Mouse (Mus musculus) thymus, postnatal 14 days (tissue): ENCODE results near the gene Rasgrp3.

Experiments
- DNase-seq: peaks from one replicate; pipeline ENCODE4 v3.0.0; 2021

The Rasgrp3 gene

GRCm38 (mm10) chr17:75544262-75544661 lies 108.6 kb downstream of the Rasgrp3 start:
- DNase-seq, result no peak

DNA sequence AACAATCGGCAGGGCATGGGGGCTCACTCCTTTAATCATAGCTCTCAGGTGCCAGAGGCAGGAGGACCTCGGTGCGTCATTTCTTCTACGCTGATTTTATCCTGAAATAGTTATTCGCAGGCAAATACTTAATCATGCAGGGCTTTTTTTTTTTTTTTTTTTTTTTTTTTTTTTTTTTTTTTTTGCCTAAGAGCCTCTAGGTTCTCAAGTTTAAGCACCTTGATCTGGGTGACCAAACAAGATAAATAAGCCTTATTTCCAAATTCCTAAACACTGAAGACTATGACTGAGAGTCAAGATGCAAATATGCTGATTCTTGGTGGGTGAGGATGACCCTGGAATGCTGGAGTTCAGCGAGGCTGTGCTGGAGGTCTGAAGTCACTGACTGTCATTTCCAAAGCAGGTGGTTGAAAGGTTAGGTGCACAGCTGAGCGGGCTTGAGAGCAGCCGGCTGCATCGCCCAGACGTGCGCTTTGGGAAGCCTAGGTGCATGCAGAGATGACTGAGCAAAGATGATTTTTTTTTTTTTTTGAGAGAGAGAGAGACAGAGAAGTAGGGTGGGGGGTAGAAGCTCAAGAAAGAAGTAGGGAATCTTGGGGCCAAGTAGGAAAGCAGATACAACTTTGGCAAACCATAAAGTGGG lies 115.2 kb downstream of the Rasgrp3 start:
- DNase-seq, result peak; percentile 46

GRCm38 (mm10) chr17:75551512-75552400 lies 116.1 kb downstream of the Rasgrp3 start, which contains the start of gene Fam98a:
Gene Fam98a (minus strand): TSS chr17:75551946.
- peak; percentile 98 for DNase-seq

DNA sequence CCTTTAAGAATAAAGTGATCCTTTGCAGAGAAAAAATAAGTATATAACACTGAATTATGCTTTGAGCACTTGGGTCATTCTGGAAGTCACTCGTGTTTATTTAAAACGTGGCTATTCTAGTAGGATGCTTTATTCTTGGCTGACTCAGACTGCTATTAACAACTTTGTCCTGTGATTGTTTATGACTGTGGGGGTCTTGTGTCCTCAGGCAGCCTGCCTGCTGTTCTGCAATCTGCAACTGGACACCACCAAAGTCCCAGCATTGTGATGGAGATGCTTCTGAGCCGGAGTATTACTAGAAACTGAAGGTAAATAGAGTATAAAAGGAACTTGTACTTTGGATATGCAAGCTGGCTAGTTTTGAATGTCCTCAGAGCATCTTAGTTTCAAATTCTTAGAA lies 121.3 kb downstream of the Rasgrp3 start:
- DNase-seq, result no peak

DNA sequence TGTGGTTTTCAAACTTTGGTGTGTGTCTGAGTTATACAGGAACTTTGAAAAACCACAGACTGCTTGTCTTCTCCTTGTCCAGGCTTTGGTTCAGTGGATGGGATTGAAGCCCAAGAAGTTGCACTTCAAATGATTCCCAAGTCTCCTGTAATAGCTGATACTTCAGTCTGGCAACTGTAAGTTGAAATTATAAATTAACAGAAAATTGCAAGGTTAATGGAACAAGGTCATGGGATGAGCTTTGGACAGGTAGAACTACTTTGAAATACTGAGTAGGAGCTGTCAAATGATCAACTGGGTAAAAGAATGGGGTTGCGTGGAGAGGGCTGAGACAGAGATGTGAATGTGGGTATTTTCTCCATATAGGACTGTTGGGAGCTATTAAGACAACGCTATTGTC lies 122.3 kb downstream of the Rasgrp3 start:
- no peak for DNase-seq

DNA sequence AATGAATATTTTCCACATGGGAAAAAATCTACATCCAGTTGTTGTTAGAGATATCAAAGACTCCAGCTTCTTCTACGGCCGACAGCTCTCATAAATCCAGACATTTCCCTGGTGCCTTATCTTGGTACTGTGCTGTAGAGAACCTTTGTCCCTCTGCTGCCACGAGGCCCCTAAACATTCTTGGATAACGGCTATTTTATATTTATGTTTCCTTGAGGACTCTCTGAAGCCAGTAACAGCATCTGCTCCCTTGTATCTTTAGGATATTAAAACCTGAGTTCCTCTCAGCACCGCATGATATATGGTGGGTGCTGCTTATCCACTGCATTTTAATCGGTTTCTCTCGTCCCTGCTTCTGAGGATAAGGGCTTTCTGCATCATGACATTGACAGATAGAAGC lies 139.9 kb downstream of the Rasgrp3 start:
- DNase-seq, result no peak
